Mouse (Mus musculus) urinary bladder, adult 18-20 months (tissue): ENCODE measurements around the gene Fam13c.

Experiments
- DNase-seq, 2 experiments: peaks; one replicate each; pipeline ENCODE4 v3.0.0; 2022; ENCODE audit warnings: low spot score in 2 of 2, mixed read lengths in 2 of 2

Fam13c gene

GRCm38 (mm10) chr10:70519640-70520099, 79.4 kb downstream of the Fam13c start:
- no peak for DNase-seq

DNA sequence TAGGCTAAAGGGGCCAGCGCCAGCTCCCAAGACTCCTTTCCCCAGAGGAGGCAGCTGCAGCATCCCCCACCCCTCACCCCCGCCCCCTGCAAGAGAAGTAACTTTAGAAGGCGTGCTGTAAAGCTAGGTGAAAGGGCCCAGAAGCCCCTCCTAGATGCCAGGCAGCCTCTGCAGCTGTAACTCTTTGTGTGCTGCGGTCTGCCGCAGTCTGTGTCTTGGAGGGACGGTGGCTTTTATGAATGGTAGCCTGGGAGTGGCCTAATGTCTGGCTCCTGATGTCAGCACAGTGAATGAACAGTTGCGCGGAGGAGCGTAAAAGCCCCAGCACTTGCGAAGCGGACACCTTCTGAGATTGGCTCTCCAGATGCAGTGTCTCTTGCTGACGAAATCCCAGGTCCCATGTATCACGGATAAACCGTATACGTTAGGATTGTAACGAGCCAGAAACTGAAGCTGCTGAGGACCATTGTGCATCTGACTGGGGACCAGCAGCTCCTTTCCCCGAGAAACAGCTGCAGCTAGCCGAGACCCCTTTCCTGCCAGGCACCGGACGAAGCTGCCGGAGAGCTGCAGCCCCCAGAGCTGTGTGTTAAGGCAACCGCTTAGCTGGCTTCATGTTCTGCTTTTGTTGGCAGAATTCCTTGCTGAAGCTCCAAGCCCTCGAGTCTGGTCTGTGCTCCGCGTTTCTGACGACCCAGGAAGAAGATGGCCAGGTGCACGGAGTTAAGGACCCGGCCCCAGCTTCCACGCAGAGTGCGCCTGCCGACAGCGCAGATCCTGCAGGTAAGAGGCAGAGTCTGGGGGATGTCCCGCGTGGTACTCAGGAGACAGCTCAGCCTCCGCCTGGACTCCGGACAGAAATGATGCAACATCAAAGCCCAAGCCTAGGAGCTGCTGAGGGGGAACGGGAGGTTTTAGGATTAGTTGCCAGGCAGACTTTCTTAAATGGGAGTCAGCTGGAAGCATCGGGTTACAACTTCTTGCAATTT, 80.2 kb downstream of the Fam13c start:
- no peak for DNase-seq

GRCm38 (mm10) chr10:70521379-70521778, 81.1 kb downstream of the Fam13c start:
- no peak for DNase-seq

GRCm38 (mm10) chr10:70530185-70530823, 90.0 kb downstream of the Fam13c start:
- no peak for DNase-seq

DNA sequence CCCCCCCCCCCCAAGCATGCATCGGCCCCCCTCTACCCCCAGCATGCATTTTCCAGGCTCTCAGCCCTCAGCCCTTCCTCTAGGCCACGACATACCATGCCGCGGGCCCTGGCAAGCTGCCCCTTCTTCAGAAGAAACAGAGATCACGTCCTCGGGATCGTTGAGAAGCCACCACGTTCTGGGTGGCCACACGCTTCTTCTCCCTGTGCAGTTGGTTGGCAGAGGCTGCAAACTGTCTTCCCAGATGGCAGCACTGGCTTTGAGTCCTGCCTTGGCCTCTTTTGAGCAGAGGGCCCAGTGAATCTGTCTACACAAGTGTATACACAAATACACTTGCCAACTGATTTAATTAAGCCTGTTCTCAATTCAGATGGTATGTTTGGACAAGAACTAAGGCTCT, 92.0 kb downstream of the Fam13c start:
- no peak for DNase-seq

DNA sequence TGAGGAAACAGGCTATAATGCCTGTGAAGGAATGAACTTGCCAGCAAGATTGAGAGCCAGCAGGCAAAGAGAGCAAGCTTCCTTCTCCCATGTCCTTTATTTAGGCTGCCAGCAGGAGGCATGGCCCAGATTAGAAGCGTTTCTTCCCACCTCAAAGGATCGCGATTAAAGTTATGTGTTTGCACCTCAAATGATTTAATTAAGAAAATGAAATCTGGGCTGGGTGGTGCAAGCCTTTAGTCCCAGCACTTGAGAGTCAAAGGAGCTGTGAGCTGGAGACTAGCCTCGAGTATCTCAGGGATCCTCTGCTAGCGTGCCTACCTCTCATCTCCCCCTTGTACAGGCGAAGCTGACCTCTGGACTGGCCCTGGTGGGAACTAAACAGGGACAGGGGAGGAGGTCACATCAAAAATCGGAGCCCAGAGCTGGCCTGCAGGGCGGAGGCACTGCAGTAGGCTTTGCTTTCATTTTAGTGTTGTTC, 93.1 kb downstream of the Fam13c start:
- no peak for DNase-seq

DNA sequence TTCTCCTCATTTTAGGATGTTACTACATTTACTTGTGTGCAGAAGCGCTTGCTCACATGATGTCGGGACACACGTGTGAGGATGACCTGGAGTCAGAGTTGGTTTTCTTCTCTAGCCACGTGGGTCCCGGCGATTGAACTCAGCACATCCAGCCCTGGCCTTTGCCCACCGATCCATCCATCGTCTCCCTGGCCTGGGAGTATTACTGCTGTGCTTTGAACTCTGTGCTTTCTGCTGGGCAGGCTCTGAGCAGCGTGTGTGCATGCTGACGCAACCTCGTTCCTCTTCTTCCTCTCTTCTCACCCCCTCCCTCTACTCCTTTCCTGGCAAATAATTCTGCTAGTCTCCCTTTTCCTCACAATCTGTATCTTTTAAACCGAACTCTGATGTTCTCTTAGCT, 93.7 kb downstream of the Fam13c start:
- no peak for DNase-seq

GRCm38 (mm10) chr10:70534571-70534970, 94.3 kb downstream of the Fam13c start:
- no peak for DNase-seq

DNA sequence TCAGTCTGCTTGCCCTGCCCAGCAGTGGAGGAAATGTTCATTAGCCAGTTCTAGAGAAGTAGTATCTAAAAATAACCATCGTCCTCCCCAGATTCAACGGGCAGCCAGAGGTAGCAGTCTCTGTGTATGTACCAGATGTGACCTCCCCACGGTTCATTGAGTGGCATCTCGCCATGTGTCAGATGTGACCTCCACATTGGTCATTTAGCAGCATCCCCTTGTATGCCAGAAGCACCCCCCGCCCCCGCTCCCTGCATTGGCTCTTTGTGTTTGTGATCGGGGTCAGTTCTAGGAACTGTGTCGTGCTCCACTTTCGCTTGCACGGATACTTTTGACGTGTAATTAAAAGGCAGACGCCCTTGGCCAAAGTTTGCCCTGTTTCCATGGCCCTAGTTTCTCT, 95.1 kb downstream of the Fam13c start:
- no peak for DNase-seq

DNA sequence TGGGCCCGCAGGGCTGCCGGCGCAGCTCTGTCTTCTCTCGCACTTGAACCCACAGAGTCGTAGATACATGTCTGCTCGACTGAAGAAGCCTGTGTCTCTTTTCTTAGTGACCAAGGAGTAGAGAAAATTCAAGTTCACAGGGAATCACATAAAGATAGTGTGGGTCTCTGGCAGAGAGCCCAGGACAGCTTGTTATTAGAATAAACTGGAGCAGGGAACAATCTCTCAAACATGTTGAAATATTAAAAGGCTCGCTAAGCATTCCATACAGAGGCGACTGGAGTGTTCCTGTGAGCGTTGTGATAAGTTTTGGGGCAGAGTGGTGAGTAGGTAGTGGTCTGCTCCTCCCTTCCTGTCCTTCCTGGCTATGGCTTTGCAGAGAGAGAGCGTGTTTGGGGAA, 97.4 kb downstream of the Fam13c start:
- DNase-seq, result no peak

- no peak for DNase-seq
Observed at GRCm38 (mm10) chr10:70539251-70539650, 99.0 kb downstream of the Fam13c start.

DNA sequence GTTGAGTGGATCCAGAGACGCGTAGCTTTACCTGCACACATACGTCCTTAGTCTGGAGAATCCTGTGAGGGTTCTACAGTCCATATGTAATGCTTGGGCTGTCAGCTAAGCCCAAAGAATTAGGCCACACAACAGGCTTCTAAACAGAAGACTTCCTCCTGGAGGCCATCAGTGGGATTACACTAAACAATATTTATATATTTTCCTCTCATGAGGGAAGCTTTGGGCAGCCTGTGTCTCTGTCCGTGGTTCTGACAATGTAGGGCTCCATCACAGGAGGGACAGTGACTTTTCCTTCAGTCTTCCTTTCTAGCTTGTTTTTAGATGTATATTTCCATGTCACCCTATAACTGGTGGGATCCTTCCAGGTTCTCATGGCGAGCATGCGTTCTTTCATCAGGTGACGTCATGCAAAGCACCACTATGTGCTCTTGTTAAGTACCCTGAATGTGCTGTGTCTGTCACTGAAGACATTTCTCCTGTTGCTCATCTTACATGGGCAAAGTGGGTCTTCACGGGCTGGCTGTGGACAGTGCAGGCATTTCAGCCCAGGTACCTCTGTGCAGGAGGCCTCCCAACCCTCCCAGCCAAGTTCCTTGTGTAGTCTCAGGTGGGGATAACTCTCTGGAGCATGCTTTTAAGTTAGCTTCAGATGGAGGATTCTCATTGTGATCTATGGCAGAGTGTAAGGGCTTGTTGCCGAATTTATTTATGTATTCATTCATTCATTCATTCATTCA, 100.3 kb downstream of the Fam13c start:
- no peak for DNase-seq

GRCm38 (mm10) chr10:70542857-70543256, 102.6 kb downstream of the Fam13c start:
- DNase-seq, result no peak

DNA sequence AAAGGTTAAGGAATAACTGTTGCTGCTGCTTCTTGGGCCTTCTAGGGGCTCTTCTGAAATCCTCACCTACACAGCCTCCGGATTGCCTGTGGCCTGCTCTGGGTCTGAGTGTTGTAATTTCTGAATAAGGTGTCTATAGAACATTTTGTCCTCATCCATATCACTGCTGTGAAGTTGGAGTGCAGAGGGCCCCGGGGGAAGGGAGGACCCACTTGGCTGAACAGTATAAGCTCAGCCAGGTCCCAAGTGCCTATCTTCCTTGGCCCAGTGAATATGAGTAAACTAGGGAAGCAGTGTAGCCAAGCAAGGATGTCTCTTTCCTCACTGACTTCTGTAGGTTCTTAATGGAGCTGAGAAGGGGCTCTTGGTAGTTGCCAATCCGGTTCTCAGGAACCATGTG, 112.2 kb downstream of the Fam13c start:
- DNase-seq, result no peak

GRCm38 (mm10) chr10:70563636-70564035, 123.4 kb downstream of the Fam13c start:
- peak; percentile 22 to 54 for DNase-seq

DNA sequence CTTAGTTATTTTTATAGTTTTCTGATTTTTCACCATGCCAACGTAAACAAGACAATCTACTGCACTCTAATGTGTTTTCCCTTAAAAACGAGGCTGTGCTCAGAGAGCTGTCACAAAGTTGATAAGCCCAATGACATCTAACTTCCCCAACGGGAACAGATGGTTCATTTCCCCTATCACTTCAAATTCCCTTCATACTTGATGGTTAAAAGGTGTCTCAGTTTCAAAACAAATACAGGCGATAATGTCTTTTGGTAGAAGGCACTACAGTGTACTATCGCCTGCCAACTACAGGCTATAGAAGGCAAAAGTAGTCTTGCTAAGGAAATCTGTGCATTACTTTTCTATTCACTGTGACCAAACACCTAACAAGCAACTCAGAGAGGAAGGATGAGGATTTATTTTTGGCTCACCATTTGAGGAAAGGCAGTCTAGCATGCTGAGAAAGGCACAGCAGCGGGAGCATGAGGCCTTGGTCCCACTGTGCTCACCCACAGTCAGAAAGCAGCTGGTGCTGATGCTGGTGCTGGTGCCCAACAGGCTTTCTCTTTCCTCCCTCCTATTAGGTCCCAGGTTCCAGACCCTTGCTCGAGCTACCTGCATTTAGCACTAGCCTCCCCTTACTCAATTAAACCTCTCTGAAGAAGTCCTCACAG, 141.4 kb downstream of the Fam13c start:
- no peak for DNase-seq

DNA sequence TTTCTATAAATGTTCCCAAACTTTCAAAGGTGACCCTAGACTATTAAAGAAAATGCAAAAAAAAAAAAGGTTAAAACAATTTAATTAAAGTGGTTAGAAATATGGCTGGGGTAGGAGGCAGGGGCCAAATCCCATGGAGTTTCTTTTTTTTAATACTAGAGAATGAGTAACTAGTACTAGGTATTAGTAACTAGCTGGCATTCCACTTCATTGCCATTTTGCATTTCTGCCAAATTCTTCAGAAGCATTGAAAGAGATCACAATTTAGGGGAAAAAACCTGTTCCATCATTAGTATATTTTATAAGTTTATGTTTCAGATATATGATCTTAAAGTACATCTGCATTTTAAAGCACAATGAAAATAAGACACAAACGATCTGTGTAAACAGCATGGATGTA, 143.9 kb downstream of the Fam13c start:
- DNase-seq, result no peak

DNA sequence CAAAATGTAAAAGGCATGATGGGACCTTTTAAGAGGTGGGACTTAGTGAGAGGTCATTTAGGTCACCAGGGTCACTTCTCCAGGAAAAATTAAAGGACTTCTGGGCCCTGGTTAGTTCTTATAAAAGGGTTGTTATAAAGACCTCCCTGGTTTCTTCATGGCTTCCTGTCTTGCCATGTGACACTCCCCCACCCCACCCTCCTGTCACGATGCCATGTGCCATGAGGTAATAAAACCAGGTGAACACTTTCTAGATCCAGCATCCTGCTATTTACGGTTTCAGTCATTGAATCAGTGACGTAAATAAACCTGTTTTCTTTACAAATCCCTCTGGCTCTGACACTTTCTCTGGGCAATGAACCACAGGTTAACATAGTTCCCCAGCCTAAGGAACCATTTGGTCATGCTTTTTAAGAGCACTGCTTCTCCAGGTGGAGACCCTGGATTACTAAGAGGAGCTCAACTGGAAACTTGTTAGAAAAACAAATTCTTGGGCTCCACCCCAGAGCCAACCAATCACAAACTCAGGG, 146.7 kb downstream of the Fam13c start:
- DNase-seq, result no peak

DNA sequence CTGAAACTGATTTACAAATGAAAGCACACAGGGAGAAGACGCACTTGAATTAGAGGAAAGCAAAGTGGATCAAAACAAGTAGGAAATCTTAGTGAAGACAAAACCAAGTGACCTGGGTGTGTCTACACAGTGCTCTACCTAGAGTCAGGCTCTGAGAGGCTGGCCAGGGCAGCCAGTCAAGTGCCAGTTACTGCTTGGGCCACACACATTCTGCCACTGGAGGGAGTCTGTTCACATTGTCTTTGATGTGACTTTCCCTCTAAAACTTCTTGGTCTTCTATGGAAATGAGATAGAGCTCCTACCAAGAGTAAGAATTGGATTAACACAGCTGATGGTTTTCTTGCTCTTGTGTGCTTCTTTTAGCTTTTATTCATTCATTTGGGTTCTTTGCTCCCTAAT, 153.7 kb downstream of the Fam13c start:
- DNase-seq, result no peak

DNA sequence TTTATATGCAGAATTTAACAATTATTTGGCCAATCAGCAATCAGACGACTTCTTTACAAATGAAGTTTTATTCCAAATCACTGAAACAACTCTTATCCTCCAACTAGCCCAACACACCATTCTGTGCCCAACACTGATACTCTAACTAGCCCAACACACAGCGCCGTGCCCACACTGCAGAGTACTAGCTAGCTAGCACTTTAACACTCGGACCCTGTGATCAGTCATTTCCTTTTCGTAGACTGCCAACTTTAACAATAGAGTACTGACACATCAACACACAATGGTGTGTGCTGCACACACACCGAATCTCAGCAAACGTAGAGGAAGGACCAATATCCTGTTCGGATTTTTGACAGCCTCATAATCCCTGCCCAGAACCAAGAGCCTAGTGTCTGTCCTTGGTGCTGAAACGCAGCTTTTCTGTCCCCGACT, 157.8 kb downstream of the Fam13c start:
- DNase-seq, result no peak

GRCm38 (mm10) chr10:70598516-70599125, 158.3 kb downstream of the Fam13c start:
- DNase-seq, result peak; percentile 4 to 37
